Mouse (Mus musculus) c-Kit-positive CD71-positive TER-119-positive erythroid progenitor cells, embryonic 14.5 days (primary cell): ENCODE measurements around the gene Psmd3.
"Not testable (repeated sequence)": the region's sequence is repeated elsewhere in the genome, so short reads cannot be mapped to it uniquely, and the experiment has no call there.

Experiments
- DNase-seq: peaks from one replicate; pipeline ENCODE4 v3.0.0-alpha.2; 2013; ENCODE audit warnings: low spot score

Gene Psmd3

DNA sequence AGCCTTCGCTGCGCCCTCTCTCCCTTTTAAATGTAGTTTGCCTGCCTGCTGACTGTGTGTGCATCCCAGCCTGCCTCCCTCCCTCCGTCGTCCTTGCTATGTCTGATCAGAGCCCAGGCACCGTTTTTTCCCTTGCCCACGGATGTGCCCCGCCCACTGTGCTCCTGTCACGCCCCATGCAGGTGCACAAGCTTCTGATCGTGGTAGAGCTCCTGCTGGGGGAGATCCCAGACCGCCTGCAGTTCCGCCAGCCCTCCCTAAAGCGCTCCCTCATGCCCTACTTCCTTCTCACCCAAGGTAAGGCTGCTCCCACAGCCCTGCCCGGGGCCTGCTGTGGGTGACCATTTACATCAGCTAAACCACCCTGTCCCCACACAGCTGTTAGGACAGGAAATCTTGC lies 10.8 kb downstream of the Psmd3 start:
- DNase-seq, result no peak

DNA sequence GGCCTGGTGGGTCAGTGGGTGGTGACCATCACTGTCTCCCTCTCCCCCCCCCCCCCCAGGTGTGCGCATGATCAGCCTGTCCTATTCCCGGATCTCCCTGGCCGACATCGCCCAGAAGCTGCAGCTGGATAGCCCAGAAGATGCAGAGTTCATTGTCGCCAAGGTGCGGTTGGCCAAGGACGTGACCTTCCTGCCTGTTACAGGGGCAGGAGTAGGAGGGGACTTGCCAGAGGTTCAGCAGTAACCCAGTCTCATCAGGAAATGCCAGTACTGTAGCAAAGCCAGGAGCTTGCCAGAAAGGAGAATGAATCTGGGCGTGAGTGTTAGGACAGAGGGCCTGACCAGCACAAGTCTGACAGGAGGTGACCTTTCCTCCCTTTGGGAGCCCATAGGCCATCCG lies 11.4 kb downstream of the Psmd3 start:
- no peak for DNase-seq

DNA sequence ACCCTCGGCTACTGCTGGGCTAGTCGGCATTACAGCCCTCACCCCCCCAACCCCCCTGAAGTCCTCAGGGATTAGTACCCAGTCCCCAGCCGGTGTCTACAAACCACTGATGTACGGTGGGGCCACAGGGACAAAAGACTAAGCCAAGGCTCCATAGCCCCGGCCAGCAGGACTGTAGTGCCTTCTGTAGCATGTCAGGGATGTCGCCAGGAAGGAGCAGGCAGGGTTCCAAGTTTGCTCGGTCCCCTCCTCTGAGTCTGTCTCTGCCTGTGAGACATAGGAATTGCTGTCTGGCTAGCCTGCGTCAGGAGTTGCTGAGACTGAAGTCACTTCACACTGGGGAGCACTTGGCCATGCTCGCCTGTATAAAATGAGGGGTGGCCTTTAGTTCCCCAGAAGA lies 11.9 kb downstream of the Psmd3 start:
- DNase-seq, result no peak

DNA sequence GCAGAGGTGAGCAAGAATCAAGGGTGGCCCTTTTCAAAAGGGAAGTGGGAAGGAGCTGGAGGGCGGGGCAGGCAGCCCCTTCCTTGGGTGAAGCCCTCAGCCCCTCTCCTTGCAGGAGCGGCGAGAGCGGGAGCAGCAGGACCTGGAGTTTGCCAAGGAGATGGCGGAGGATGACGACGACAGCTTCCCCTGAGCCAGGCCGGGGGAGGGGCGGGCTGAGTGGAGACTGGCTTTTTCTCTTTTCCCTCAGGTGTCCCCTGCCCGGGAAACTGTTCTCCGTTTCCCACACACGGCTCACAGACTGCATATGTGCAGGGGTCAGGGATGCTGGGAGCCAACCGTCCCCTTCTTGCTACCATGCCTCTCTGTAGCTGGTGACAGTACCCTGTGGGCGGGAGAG lies 13.1 kb downstream of the Psmd3 start:
- no peak for DNase-seq

DNA sequence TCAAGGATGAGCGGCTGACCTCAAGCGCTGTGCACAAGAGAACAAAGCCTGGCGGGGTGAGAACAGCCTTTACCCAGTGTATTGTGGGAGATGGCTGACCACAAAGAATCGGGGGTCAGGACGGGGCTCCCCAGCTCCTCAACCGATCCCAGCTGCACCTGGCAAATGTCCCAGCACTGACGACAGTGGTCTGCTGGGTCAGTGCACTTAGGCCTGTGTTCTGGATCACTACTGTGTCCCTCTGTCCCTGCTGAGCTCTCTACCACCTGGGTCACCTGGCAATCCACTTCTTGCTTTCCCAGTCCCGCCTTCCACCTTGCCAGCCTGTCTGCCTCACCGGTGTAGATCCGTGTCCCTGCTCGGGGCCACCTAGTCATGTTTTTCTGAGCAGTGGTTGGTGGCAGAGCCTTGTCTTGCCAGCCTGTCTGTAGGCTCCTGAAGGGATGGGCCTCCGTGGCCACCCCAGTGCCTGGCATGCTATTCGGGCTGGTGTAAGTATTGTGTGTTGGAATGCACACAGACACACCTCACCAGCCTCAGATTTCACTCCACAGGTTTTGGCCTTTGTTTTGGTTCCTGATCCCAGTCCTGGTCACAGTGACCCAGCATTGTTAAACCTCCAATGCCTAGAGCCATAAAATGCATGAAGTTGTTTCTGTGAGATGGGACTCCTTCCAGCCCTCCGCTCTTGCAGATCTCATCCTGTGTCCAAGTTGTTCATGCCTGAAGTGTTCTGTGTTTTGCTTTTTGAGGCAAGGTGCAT lies 14.3 kb downstream of the Psmd3 start:
- no peak for DNase-seq

DNA sequence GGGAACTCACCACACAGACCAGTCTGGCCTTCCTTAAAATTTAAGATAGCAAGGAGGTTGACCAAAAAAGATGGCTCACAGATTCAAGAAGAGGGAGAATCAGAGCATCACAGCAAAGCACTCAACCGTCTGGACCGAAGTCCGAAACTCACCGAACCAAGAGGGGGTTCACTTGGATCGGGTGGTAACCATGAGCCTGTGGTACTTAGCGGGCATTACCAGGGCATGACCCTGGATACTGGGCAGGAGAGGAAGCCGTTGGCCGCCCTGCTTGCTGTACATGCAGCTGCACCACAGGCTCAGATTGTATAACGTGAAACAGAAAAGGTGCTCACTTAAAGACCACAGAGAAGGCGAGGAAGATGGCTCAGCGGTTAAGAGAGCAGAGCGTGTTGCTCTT lies 14.9 kb downstream of the Psmd3 start:
- DNase-seq, result no peak

DNA sequence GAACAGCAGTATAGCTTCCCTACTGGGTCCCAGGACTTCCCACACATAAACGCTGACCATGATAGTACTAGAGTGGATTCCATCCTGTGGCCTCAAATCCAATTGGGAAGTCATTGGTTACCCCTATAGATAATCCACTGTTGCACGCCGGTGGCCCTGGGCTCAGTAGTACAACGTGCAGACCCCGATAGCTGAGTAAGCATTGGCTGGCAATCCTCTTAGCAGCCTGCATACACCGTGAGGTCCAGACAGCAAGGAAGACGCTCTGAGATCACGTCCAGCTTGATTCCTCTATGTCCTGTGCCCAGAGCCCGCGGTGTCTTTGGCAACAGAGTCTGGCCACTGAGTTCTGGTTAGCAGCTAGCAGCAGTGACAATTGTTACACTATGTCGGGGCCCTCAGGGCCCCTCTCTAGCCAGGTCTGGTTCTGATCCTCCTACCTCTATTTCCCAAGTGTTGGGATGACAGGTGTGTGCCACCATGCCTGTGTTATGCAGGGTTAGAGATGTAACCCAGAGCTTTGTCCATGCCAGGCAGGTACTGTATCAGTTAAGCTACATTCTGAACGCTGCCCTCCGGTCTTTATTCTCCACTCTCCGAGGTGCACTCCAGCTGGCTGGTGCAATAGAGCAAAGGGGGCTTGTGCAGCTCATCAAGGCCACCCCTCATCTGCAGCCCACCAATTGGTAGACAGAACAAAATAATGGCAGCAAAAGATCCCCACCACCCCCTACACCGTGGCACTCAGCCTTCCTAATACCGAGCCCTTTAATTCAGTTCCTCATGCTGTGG lies 16.7 kb downstream of the Psmd3 start:
- no peak for DNase-seq

DNA sequence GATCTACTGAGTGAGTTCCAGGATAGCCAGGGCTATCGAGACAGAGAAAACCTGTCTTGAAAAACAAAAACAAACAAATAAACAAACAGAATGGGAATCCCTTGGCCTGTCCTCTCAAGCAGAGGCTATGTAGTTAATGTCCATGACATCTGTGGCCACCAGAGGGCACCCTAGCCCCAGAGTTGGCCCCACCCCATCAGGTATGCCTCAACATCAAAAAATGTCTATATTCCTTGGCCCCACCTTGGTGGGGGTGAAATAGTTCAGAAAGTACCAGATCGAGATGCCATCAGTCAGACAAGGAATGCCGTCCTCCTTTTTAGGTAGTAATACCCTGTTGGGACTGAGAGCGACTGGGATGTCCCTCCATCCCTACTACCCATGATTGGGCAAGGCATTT lies 17.6 kb downstream of the Psmd3 start:
- peak; percentile 73 for DNase-seq

DNA sequence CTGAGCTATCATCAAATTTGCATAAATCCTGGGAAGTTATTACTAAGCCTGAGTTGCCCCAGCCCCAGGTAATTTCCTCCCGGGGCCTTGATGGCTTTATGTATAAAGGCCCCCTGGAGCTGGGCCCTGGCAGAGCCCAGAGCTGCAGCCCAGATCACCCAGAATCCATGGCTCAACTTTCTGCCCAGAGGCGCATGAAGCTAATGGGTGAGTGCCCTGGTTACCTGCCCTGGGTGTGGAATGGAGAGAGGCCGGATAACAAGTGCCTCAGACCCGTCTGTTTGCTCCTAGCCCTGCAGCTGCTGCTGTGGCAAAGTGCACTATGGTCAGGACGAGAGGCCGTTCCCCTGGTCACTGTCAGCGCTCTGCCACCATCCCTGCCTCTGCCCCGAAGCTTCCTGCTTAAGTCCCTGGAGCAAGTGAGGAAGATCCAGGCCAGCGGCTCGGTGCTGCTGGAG lies 18.9 kb downstream of the Psmd3 start, which contains the start of gene Csf3:
Gene Csf3, plus strand, starts transcription at position 51 of the 458 bp plus-strand sequence.
- no peak for DNase-seq

DNA sequence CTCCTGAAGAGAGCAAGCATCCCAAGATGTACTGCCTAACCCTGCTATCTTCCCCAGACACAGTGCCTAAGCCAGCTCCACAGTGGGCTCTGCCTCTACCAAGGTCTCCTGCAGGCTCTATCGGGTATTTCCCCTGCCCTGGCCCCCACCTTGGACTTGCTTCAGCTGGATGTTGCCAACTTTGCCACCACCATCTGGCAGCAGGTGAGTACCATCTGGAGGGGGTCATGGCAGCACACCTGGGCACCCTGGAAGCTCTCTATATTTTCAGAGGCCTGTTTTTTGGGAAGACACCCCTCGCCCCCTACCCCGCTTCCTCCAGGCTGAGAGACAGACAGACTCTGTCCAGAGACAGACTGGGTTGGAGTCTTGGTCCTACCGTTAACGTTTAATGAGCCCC lies 20.0 kb downstream of the Psmd3 start:
- DNase-seq, result no peak

DNA sequence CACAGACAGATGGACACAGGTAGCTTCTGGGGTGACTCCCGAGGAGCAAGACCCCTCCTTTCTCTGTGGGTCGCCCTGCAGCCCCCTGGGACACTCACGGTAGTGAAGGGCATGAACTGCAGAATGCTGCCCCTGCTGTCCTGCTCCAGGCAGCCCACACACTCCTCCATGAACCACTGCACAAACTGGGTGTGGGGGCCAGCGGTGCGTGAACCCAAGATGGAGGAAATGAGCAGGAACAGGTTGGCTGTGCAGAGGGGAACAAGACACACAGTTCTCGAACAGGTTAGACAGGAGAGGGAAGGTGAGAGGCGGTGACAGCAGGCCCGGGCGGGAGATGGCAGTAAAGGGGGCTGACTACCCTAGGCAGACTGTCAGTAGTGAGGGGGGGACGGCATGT lies 22.7 kb downstream of the Psmd3 start:
- no peak for DNase-seq

DNA sequence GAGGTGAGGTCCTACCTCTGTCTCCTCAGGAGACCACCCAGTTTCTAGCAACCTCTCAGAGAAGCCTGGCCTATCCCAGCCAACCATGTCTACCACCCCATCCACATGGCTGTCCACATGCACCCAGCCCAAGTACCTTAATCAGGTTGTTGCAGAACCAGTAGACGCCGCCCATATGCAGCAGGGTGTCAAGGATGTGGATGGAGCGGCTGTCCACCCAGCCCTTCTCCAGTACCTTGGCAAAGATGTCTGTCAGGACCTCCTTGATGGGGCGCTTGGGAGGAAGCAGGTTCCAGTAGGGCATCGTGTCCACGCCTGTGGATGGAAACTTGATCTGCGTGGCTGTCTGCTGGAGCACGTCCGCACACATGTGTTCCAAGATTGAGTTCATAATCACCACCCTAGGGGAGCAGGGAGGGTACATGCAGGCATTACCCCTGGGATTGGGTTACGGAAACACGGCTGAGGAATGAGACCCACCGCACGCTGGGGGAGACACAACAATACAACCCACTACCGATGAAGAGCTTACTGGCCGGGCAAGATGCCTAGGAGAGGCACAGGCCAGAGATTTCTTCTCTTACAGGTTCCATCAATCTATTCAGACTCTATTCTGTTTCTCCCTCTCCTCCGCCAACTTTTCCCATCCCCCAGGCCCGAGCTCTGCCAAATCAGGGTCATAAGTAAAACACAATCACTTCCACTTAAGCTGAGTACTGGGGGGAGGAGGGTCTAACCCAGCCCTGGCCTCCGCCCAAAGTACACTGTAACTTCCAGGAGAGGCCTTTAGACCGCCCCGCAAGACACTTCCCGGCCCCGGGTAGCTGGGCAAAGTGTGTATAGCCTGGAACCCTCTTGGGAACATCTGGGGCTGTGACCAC lies 25.3 kb downstream of the Psmd3 start:
- no peak for DNase-seq

DNA sequence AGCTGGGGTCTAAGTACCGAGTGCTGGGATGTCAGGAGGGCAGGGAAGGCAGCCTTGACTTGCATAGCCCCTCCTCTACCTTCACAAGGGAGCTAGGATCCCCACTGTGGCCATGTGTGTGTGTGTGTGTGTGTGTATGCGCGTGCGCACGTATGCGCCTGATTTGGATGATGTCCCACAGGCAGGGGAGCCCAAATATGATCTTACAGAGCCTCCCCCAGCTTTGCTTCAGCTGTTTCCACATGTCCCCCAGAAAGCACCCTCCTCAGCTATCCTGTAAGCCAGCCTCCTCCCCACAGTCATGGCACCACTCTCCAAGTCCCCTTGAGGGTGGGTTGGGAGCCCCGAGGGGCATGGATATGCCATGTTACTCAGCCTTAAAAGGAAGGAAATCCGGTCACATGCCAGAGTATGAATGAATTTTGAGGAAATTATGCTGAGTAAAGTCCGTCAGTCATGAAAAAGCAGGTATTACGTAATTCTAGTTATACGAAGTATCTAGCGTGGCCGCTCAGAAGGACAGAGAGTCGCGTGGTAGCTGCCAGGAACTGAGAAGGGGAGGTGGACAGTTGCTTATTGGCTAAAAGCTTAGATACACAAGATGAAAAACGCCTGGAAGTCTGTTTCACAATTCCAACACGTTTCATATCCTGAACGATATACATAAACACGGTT lies 26.1 kb downstream of the Psmd3 start:
- DNase-seq, result no peak

DNA sequence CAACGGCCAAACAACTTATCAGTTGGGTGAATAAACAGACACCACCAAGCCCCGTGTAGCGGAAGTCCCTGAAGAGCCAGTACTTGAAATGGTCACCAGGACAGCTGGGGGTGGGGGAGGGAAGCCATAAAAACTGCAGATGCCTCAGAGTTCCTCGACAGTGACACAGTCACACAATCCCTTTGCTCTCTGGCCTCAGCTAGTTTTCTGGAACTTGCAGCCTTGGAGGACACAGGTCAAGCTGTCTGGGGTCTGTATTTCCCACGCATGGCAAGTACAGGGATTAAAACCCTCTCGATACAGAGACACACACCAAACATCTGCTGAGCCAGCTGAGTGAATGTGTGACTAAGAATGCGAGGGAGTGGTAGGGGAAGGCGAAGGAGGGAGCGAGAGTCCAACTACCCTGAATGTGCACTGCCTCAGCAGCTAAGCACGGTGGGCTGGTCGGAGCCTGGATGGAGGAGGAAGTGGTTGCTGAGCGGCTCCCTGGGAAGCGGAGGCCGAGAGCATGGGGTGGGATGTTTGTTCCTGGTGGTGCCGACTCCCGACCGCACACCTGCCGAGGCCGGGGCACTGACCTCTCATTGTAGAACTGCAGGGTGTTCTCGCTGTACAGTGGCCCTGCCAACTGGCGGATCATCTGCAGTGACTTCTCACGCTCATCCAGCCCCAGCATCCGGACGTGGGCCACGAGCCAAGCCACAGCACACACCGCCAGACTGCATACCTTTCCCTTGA lies 26.8 kb downstream of the Psmd3 start:
- no peak for DNase-seq

DNA sequence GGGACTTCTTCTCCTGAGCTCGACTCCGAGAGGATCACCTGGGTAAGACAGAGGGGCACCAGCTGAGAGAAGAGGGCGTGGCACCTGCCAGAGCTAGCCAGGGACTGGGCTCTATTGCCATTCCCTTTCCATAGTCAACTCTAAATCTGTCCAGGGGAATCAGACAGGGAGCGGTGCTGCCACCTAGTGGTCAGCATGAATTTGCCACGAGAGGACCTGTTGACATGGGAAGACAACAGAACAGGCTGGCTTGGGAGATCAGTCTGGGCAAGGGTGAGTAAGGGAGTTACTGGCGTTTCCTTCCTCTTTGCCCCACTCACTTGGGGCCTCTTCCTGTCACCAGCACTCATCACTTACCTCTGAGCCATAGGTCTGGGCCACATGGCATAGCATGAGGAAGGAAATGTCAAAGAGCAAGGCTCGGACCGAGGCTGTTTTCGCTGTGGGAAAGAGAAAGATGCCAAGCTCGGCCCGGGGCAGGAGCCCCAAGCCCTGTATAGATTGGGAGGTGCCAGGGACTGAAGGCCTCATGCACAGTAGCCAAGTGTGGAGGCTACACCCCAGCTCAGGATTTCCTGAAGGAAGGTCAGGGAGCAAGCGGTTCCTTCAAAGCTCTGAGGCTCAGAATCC lies 28.2 kb downstream of the Psmd3 start:
- DNase-seq, result peak; percentile 80

DNA sequence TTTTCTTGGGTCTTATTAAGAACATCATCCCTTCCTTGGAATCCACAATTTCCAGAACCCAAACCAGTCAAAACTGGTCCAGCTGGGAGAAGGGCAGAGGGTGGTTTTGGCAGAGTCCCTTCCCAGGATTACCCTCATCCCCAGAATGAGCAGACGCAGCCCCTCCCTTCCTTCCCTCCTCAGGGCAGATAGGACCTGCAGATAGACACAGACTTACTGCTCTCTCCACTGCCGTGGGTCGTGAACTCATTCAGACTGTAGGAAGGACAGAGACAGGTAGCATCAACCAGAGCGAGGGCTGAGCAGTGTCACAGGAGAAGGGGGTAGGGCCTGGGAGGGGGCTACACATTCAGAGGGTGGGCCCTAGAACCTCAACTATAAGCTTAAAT lies 28.7 kb downstream of the Psmd3 start:
- DNase-seq, result no peak

DNA sequence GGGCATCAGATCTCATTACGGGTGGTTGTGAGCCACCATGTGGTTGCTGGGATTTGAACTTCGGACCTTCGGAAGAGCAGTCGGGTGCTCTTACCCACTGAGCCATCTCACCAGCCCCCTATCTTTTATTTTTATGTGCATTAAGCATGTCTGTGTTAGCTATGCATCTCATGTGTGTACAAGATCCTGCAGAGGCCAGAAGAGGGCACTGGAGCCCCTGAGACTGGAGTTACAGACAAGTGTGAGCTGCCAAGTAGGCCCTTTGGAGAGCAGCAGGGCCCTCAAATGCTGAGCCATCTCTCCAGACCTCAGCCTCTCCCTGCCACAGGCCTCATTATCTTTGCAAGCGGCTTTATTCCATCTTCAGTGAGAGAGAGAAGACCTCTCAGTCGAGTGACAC lies 29.7 kb downstream of the Psmd3 start:
- DNase-seq, result not testable (repeated sequence)

DNA sequence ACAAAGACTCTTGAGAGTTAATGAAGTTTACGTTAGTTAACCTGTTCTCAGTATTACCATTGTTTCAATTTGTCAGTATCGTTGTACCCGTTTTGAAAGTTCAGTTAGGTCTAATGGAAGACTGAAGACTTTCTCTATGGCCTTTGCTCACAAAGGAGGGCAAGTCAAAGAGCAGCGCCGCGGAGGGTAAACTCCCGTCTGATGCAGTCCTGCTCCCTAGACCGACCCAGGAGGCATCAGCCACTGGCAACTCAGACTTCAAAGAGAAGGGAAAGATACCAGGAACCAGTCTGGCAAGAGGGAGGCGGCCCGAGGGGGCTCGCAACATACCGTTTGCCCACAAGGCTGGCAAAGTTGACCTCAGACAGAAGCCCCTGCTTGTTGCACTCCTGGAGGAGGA lies 31.3 kb downstream of the Psmd3 start:
- DNase-seq, result no peak

DNA sequence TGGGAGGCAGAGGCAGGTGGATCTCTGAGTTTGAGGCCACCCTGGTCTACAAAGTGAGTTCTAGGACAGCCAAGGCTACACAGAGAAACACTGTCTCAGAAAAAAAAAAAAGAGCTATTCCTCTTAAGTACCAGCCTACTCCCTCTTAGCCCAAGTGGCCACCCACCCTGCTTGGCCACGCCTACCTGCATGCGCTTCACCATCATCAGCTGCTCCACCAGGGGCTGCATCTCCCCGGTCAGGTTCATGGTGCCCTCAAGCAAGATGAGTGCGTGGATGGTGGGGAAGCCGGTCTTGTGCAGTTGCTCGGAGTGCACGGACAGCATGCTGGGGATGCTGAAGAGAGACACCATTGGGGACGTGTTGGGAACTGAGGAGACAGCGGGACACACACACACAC lies 33.6 kb downstream of the Psmd3 start:
- no peak for DNase-seq

DNA sequence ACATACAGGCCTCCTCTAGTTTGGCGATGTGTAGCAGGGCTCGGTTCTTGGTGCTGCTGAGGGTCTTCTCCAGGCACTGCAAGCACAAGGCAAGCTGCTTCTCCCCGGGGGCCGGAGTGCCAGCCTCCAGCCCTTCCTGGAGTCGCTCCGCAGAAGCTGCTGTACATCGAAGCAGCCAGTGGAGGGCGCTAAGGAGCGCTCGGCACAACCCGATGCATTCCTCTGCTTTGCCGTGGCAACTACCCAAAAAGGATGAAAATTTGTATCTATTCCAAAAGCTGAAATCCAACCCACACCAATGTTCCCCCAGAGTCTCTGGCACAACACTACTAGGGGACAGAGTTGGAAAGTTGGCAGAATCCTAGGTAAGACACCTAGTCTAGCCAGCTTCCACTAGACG lies 35.5 kb downstream of the Psmd3 start:
- no peak for DNase-seq

DNA sequence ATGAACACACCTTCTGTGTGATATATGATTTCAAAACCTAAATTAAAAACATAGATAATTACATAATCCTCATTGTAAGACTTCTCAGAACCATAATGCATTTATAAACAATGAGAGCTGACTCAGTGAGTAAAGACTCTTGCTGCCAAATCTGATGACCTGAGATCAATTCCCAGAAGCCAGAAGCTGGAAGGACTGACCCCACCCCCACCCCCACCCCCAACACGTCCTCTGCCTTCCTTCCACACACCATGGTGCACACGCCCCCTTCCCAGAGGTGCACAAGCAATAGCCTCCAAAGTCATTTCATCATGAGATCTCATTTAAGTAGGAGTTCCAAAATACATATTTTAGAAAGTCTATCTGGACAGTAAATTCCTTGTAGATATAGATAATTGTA lies 38.4 kb downstream of the Psmd3 start:
- DNase-seq, result no peak
